ENCODE assay signal across 15 mouse cellular contexts in genomic region chr15:63665517-63665916, GRCm38 (mm10).
"Had no signal": no experiment of that assay in that cellular context is flagged by ENCODE, and none has a peak within 500 bp of the region (broad histone marks: within the 10 kb centered on the region; RNA-seq: fewer than 3 reads in every experiment).

No protein-coding gene starts in this region.

- H3K9ac ChIP-seq: kidney, embryonic 15.5 days; liver, embryonic 15.5 days; neural tube, embryonic 15.5 days had no signal

- H3K4me2 ChIP-seq: kidney, embryonic 15.5 days; liver, embryonic 11.5 days; liver, embryonic 15.5 days; neural tube, embryonic 15.5 days had no signal

- H3K36me3 ChIP-seq: kidney, embryonic 15.5 days; limb, embryonic 10.5 days; liver, embryonic 15.5 days; neural tube, embryonic 15.5 days had no signal

- H3K4me3 ChIP-seq: kidney, embryonic 15.5 days; left cerebral cortex, adult 2 months; limb, embryonic 10.5 days; liver, embryonic 15.5 days; myocyte; neural tube, embryonic 15.5 days had no signal

- DNase-seq: kidney, postnatal 14 days; lung, adult 2 months; lung, postnatal 14 days; midbrain, embryonic 14.5 days; right cerebral cortex, adult 18-20 months; right cerebral cortex, postnatal 25 days; thymus, postnatal 4 days had no signal

- H3K27ac ChIP-seq: kidney, embryonic 15.5 days; left cerebral cortex, adult 2 months; limb, embryonic 10.5 days; liver, embryonic 15.5 days; neural tube, embryonic 15.5 days; stomach, postnatal 0 days had no signal

- H3K9me3 ChIP-seq: kidney, embryonic 15.5 days; limb, embryonic 10.5 days; liver, embryonic 15.5 days; neural tube, embryonic 15.5 days had no signal

- H3K27me3 ChIP-seq: kidney, embryonic 15.5 days; liver, embryonic 15.5 days; neural tube, embryonic 15.5 days had no signal

- H3K4me1 ChIP-seq: kidney, embryonic 15.5 days; limb, embryonic 10.5 days; liver, embryonic 15.5 days; neural tube, embryonic 15.5 days had no signal
